Mouse (Mus musculus) retina, embryonic 14.5 days (tissue): ENCODE measurements at regions not wholly inside any gene's neighbourhood (a gene's known extent, or its start where the extent isn't known, plus 50 kb on each side); places are given as distances from the start of the nearest gene placed in this dataset.
"Not testable (repeated sequence)": the region's sequence is repeated elsewhere in the genome, so short reads cannot be mapped to it uniquely, and the experiment has no call there.

ENCODE experiments used
- DNase-seq: peaks from one replicate; pipeline ENCODE4 v3.0.0-alpha.2; 2015; ENCODE audit warnings: low spot score

GRCm38 (mm10) chr1:124517543-124518171, 472.3 kb upstream of the Dpp10 start:
- peak; percentile 29 for DNase-seq

- no peak for DNase-seq
Measured at GRCm38 (mm10) chr1:124510492-124510891, 465.1 kb upstream of the Dpp10 start.

- no peak for DNase-seq
Measured at GRCm38 (mm10) chr1:124488456-124488855, 443.1 kb upstream of the Dpp10 start.

GRCm38 (mm10) chr1:124487965-124488364, 442.6 kb upstream of the Dpp10 start:
- DNase-seq = no peak

GRCm38 (mm10) chr1:124450128-124450527, 404.8 kb upstream of the Dpp10 start:
- no peak for DNase-seq

- DNase-seq = no peak
Measured at GRCm38 (mm10) chr1:124439526-124439925, 394.2 kb upstream of the Dpp10 start.

GRCm38 (mm10) chr1:124435850-124436249, 390.5 kb upstream of the Dpp10 start:
- DNase-seq = no peak

- DNase-seq = peak; percentile 1
Measured at GRCm38 (mm10) chr1:124429583-124429982, 384.2 kb upstream of the Dpp10 start.

- DNase-seq = no peak
Measured at GRCm38 (mm10) chr1:124416762-124417161, 371.4 kb upstream of the Dpp10 start.

- no peak for DNase-seq
Measured at GRCm38 (mm10) chr1:124410236-124410635, 364.9 kb upstream of the Dpp10 start.

- no peak for DNase-seq
Measured at GRCm38 (mm10) chr1:124409781-124410180, 364.4 kb upstream of the Dpp10 start.

- DNase-seq = no peak
Measured at GRCm38 (mm10) chr1:124369604-124370003, 324.2 kb upstream of the Dpp10 start.

GRCm38 (mm10) chr1:124348491-124348890, 303.1 kb upstream of the Dpp10 start:
- DNase-seq = not testable (repeated sequence)

- DNase-seq = no peak
Measured at GRCm38 (mm10) chr1:124339444-124339843, 294.1 kb upstream of the Dpp10 start.

- no peak for DNase-seq
Measured at GRCm38 (mm10) chr1:124338648-124339047, 293.3 kb upstream of the Dpp10 start.

- peak; percentile 16 for DNase-seq
Measured at GRCm38 (mm10) chr1:124332294-124332693, 286.9 kb upstream of the Dpp10 start.
